Mouse (Mus musculus): ENCODE data around the gene Gphb5. TPM values are rescaled to one million over a fixed set of nuclear protein-coding genes. Genes with fewer than 3 reads are reported as not detected.
"Not testable (repeated sequence)": the region's sequence is repeated elsewhere in the genome, so short reads cannot be mapped to it uniquely, and the experiment has no call there.

Gphb5 gene
- polyA plus RNA-seq, 1 experiment: not detected

GRCm38 (mm10) chr12:75448921-75449320 lies 32.3 kb upstream of the Gphb5 start:
- H3K4me3 ChIP-seq (ENCODE audit: insufficient read depth, low read length): no peak overlapping the region
- no peak overlapping the region for H3K27ac ChIP-seq (ENCODE audit: insufficient read depth, low read length)
- H3K4me1 ChIP-seq (ENCODE audit: control insufficient read depth, insufficient read depth, low read length): peaks cover under 1% of the 10 kb centered on the region; the same call in 1 of the 2 replicates
- TF ChIP-seq CTCF (IDR thresholded peaks at IDR 0.05; ENCODE audit: extremely low read depth, insufficient read depth, low read length) (no peak), POLR2A (IDR thresholded peaks at IDR 0.05; ENCODE audit: extremely low read depth, insufficient read depth, low read length) (no peak)

- H3K27ac ChIP-seq (ENCODE audit: insufficient read depth, low read length): no peak overlapping the region
- H3K4me1 ChIP-seq (ENCODE audit: control insufficient read depth, insufficient read depth, low read length): 0 out of 2 replicates have a peak, but pooled peaks cover 1% of the 10 kb centered on the region
- no peak overlapping the region for H3K4me3 ChIP-seq (ENCODE audit: insufficient read depth, low read length)
- TF ChIP-seq CTCF (IDR thresholded peaks at IDR 0.05; ENCODE audit: extremely low read depth, insufficient read depth, low read length) (no peak), POLR2A (IDR thresholded peaks at IDR 0.05; ENCODE audit: extremely low read depth, insufficient read depth, low read length) (no peak)
These were observed 29.7 kb upstream of the Gphb5 start for GRCm38 (mm10) chr12:75446245-75446644.

GRCm38 (mm10) chr12:75432400-75432799 lies 15.8 kb upstream of the Gphb5 start:
- H3K27ac ChIP-seq (ENCODE audit: insufficient read depth, low read length); H3K4me1 ChIP-seq (ENCODE audit: control insufficient read depth, insufficient read depth, low read length); H3K4me3 ChIP-seq (ENCODE audit: insufficient read depth, low read length): not testable (repeated sequence)

- no peaks in the 10 kb centered on the region for H3K4me1 ChIP-seq (ENCODE audit: control insufficient read depth, insufficient read depth, low read length)
- no peak for TF ChIP-seq CTCF (IDR thresholded peaks at IDR 0.05; ENCODE audit: extremely low read depth, insufficient read depth, low read length)
- TF ChIP-seq POLR2A (IDR thresholded peaks at IDR 0.05; ENCODE audit: extremely low read depth, insufficient read depth, low read length): no peak
These were observed 13.3 kb upstream of the Gphb5 start for GRCm38 (mm10) chr12:75429685-75430396.

GRCm38 (mm10) chr12:75428719-75429118 lies 12.1 kb upstream of the Gphb5 start:
- TF ChIP-seq CTCF (IDR thresholded peaks at IDR 0.05; ENCODE audit: extremely low read depth, insufficient read depth, low read length) (no peak), POLR2A (IDR thresholded peaks at IDR 0.05; ENCODE audit: extremely low read depth, insufficient read depth, low read length) (no peak)
- H3K4me3 ChIP-seq (ENCODE audit: insufficient read depth, low read length): no peak overlapping the region
- H3K27ac ChIP-seq (ENCODE audit: insufficient read depth, low read length): no peak overlapping the region
- peaks cover 2% of the 10 kb centered on the region; the same call in 1 of the 2 replicates for H3K4me1 ChIP-seq (ENCODE audit: control insufficient read depth, insufficient read depth, low read length)

More at GRCm38 (mm10) chr12:75429685-75430396, 13.3 kb upstream of the Gphb5 start:
- Histone ChIP-seq H3K4me3 (ENCODE audit: insufficient read depth, low read length) (no peak overlapping the region), H3K27ac (ENCODE audit: insufficient read depth, low read length) (no peak overlapping the region)

- no peak for TF ChIP-seq POLR2A (IDR thresholded peaks at IDR 0.05; ENCODE audit: extremely low read depth, insufficient read depth, low read length)
- H3K27ac ChIP-seq (ENCODE audit: insufficient read depth, low read length): no peak overlapping the region
- no peak overlapping the region for H3K4me3 ChIP-seq (ENCODE audit: insufficient read depth, low read length)
- H3K4me1 ChIP-seq (ENCODE audit: control insufficient read depth, insufficient read depth, low read length): peaks cover 2% of the 10 kb centered on the region; the same call in 1 of the 2 replicates
These were observed 9.3 kb upstream of the Gphb5 start for GRCm38 (mm10) chr12:75425882-75426281.

GRCm38 (mm10) chr12:75424817-75425216 lies 8.2 kb upstream of the Gphb5 start:
- no peak for TF ChIP-seq CTCF (IDR thresholded peaks at IDR 0.05; ENCODE audit: extremely low read depth, insufficient read depth, low read length)
- no peak for TF ChIP-seq POLR2A (IDR thresholded peaks at IDR 0.05; ENCODE audit: extremely low read depth, insufficient read depth, low read length)
- Histone ChIP-seq H3K4me3 (ENCODE audit: insufficient read depth, low read length) (no peak overlapping the region), H3K4me1 (ENCODE audit: control insufficient read depth, insufficient read depth, low read length) (peaks cover 2% of the 10 kb centered on the region; the same call in 1 of the 2 replicates), H3K27ac (ENCODE audit: insufficient read depth, low read length) (no peak overlapping the region)

- Histone ChIP-seq H3K4me1 (ENCODE audit: control insufficient read depth, insufficient read depth, low read length) (peaks cover 2% of the 10 kb centered on the region; the same call in 1 of the 2 replicates), H3K27ac (ENCODE audit: insufficient read depth, low read length) (no peak overlapping the region), H3K4me3 (ENCODE audit: insufficient read depth, low read length) (no peak overlapping the region)
- TF ChIP-seq POLR2A (IDR thresholded peaks at IDR 0.05; ENCODE audit: extremely low read depth, insufficient read depth, low read length): no peak
- no peak for TF ChIP-seq CTCF (IDR thresholded peaks at IDR 0.05; ENCODE audit: extremely low read depth, insufficient read depth, low read length)
These were observed 7.8 kb upstream of the Gphb5 start for GRCm38 (mm10) chr12:75424359-75424758.

- Histone ChIP-seq H3K27ac (ENCODE audit: insufficient read depth, low read length) (no peak overlapping the region), H3K4me1 (ENCODE audit: control insufficient read depth, insufficient read depth, low read length) (no peaks in the 10 kb centered on the region), H3K4me3 (ENCODE audit: insufficient read depth, low read length) (no peak overlapping the region)
- TF ChIP-seq POLR2A (IDR thresholded peaks at IDR 0.05; ENCODE audit: extremely low read depth, insufficient read depth, low read length) (no peak), CTCF (IDR thresholded peaks at IDR 0.05; ENCODE audit: extremely low read depth, insufficient read depth, low read length) (no peak)
These were observed 1.6 kb downstream of the Gphb5 start for GRCm38 (mm10) chr12:75414991-75415390.

GRCm38 (mm10) chr12:75412964-75413363 lies 3.6 kb downstream of the Gphb5 start:
- TF ChIP-seq POLR2A (IDR thresholded peaks at IDR 0.05; ENCODE audit: extremely low read depth, insufficient read depth, low read length): no peak
- TF ChIP-seq CTCF (IDR thresholded peaks at IDR 0.05; ENCODE audit: extremely low read depth, insufficient read depth, low read length): no peak
- H3K4me1 ChIP-seq (ENCODE audit: control insufficient read depth, insufficient read depth, low read length): no peaks in the 10 kb centered on the region
- no peak overlapping the region; the same call in 1 of the 2 replicates for H3K27ac ChIP-seq (ENCODE audit: insufficient read depth, low read length)
- H3K4me3 ChIP-seq (ENCODE audit: insufficient read depth, low read length): no peak overlapping the region
